Mouse (Mus musculus): ENCODE data around the gene Ift88. TPM values are rescaled to one million over a fixed set of nuclear protein-coding genes. Genes with fewer than 3 reads are reported as not detected.

The Ift88 gene
- polyA plus RNA-seq, 1 experiment from 2014 or later: 18.1 TPM

DNA sequence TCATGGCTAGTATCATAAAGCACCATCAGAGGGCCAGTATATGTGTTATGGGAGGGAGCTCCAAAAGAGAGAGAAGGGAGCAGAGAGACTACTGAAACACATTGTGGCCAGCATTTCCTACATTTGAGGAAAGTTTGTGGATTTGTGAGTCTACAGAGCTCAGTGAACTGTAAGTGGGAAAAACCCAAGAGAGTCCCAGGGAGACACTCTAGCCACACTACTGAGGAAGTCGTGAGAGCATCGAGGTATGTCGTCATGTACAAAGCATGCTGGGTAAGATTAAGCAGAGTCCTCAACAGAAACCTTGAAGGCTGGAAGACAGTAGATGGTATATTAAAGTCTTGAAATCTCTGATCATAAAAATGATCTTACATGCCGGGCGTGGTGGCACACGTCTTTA lies 60.3 kb downstream of the Ift88 start:
- Histone ChIP-seq H3K27me3 (ENCODE audit: control insufficient read depth, insufficient read depth, low read length) (no peaks in the 10 kb centered on the region), H3K27ac (ENCODE audit: low read depth, low read length) (no peak overlapping the region), H3K4me2 (no peak overlapping the region), H3K9ac (ENCODE audit: low read length) (no peak overlapping the region), H3K4me1 (ENCODE audit: control insufficient read depth, insufficient read depth, low read length) (no peaks in the 10 kb centered on the region), H3K9me3 (ENCODE audit: control insufficient read depth, low read length) (no peaks in the 10 kb centered on the region), H3K4me3 (ENCODE audit: low read depth, low read length) (no peak overlapping the region), H3K36me3 (ENCODE audit: control insufficient read depth, insufficient read depth, low read length) (no peaks in the 10 kb centered on the region)
- ATAC-seq (ENCODE audit: low FRiP score) (no peak), DNase-seq (ENCODE audit: low spot score, missing footprints) (no peak)
- WGBS: 96% methylated on average over 6 of the region's 6 CpGs

DNA sequence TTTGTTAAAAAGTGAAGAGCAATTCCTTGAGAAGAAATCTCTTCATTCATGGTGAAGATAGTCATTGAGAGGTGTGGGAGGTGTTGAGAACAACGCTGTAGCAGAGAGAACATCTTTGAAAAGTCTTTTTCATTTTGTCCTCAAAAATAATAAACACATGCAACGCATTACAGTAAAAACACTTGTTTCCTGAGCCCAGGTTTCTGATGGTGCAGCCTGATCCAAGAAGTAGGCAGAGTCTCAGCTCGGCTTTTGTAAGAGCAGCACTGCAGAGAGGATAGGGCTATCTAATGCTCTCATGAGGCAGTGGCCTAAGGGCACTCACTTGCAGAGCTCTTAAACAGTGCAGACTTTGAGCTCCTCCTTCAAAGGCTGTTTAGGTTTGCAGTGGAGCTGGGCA lies 65.8 kb downstream of the Ift88 start:
- no peaks in the 10 kb centered on the region for H3K9me3 ChIP-seq (ENCODE audit: control insufficient read depth, low read length)
- no peaks in the 10 kb centered on the region for H3K36me3 ChIP-seq (ENCODE audit: control insufficient read depth, insufficient read depth, low read length)
- H3K4me2 ChIP-seq: no peak overlapping the region
- DNase-seq (ENCODE audit: low spot score, missing footprints) (no peak), ATAC-seq (ENCODE audit: low FRiP score) (no peak)
- 81% methylated on average over 3 of the region's 3 CpGs for WGBS
- no peak overlapping the region for H3K4me3 ChIP-seq (ENCODE audit: low read depth, low read length)
- no peaks in the 10 kb centered on the region for H3K4me1 ChIP-seq (ENCODE audit: control insufficient read depth, insufficient read depth, low read length)
- H3K9ac ChIP-seq (ENCODE audit: low read length): no peak overlapping the region; the same call in 1 of the 2 replicates
- no peak overlapping the region for H3K27ac ChIP-seq (ENCODE audit: low read depth, low read length)
- no peaks in the 10 kb centered on the region for H3K27me3 ChIP-seq (ENCODE audit: control insufficient read depth, insufficient read depth, low read length)

DNA sequence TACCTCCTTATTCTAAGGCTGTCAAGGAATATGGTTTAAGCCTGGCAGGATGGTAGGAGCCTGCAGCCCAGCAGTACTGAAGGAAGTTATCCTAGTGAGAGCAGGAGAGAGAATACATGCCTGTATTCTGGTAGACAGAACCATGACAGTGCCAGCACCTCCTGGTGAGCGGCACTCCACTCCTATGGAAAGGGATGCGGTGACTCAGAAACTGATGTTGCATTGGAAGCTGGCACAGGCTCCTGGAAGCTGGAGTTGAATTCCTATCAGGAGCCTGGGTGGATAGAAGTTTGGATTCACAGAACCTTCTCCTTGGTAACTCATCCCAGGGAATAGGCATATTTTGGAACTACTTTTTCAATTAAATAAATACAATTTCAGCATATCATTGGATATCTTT lies 70.0 kb downstream of the Ift88 start:
- no peaks in the 10 kb centered on the region for H3K4me1 ChIP-seq (ENCODE audit: control insufficient read depth, insufficient read depth, low read length)
- no peak overlapping the region for H3K9ac ChIP-seq (ENCODE audit: low read length)
- no peaks in the 10 kb centered on the region for H3K36me3 ChIP-seq (ENCODE audit: control insufficient read depth, insufficient read depth, low read length)
- H3K9me3 ChIP-seq (ENCODE audit: control insufficient read depth, low read length): no peaks in the 10 kb centered on the region
- ATAC-seq (ENCODE audit: low FRiP score) (no peak), DNase-seq (ENCODE audit: low spot score, missing footprints) (no peak)
- no peak overlapping the region for H3K27ac ChIP-seq (ENCODE audit: low read depth, low read length)
- no peaks in the 10 kb centered on the region for H3K27me3 ChIP-seq (ENCODE audit: control insufficient read depth, insufficient read depth, low read length)
- no peak overlapping the region for H3K4me2 ChIP-seq
- no peak overlapping the region for H3K4me3 ChIP-seq (ENCODE audit: low read depth, low read length)
- WGBS: 93% methylated on average over 2 of the region's 2 CpGs

DNA sequence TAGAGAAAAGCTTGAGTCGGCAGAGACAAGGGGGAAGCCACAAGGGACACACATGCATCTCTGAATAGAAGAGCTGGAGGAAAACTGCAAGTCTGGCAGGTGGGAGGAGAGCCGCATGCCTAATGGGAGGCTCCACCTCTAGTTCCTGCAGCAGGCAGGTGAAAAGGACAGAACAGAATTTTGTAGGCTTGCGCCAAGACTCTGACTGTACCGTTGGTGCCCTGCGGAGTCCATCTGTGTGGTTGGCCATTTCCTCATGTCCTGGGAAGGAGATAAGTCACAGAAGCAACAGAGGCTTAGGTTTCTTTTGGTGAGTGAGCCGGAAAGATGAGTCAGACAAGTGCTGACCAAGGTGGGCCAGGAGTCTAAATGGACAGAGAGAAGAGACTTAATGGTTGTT lies 79.9 kb downstream of the Ift88 start:
- H3K27me3 ChIP-seq (ENCODE audit: control insufficient read depth, insufficient read depth, low read length): no peaks in the 10 kb centered on the region
- no peaks in the 10 kb centered on the region for H3K36me3 ChIP-seq (ENCODE audit: control insufficient read depth, insufficient read depth, low read length)
- H3K4me3 ChIP-seq (ENCODE audit: low read depth, low read length): no peak overlapping the region
- H3K4me1 ChIP-seq (ENCODE audit: control insufficient read depth, insufficient read depth, low read length): no peaks in the 10 kb centered on the region
- DNase-seq (ENCODE audit: low spot score, missing footprints) (no peak), ATAC-seq (ENCODE audit: low FRiP score) (no peak)
- H3K4me2 ChIP-seq: no peak overlapping the region
- 92% methylated on average over 6 of the region's 6 CpGs for WGBS
- H3K9ac ChIP-seq (ENCODE audit: low read length): no peak overlapping the region
- H3K9me3 ChIP-seq (ENCODE audit: control insufficient read depth, low read length): no peaks in the 10 kb centered on the region
- H3K27ac ChIP-seq (ENCODE audit: low read depth, low read length): no peak overlapping the region

DNA sequence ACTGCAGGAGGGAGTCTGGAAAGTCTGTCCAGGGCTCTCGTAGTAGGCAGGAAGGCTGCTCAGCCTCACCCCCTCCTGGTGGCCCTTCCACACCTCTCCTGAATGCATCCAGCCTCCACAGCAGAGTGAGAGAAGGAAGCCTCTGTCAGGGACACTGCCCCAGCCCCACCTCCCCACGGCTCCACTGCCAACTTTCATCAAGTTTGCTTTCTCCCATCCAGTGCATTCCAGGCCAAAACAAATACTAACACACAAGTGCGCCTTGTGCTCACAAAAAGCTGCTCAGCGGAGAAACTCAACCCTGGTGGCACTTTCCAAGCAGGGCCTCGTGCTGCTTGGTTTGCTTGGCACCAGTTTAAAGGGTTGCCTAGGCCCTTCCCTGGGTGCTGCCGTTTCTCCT lies 85.7 kb downstream of the Ift88 start:
- H3K27ac ChIP-seq (ENCODE audit: low read depth, low read length): no peak overlapping the region
- no peak overlapping the region for H3K4me2 ChIP-seq
- no peak overlapping the region for H3K4me3 ChIP-seq (ENCODE audit: low read depth, low read length)
- no peaks in the 10 kb centered on the region for H3K9me3 ChIP-seq (ENCODE audit: control insufficient read depth, low read length)
- no peaks in the 10 kb centered on the region for H3K4me1 ChIP-seq (ENCODE audit: control insufficient read depth, insufficient read depth, low read length)
- no peak overlapping the region for H3K9ac ChIP-seq (ENCODE audit: low read length)
- ATAC-seq (ENCODE audit: low FRiP score): no peak
- peaks cover 2% of the 10 kb centered on the region; the same call in 1 of the 2 replicates for H3K36me3 ChIP-seq (ENCODE audit: control insufficient read depth, insufficient read depth, low read length)
- no peak for DNase-seq (ENCODE audit: low spot score, missing footprints)
- WGBS: 71% methylated on average over 6 of the region's 6 CpGs
- no peaks in the 10 kb centered on the region for H3K27me3 ChIP-seq (ENCODE audit: control insufficient read depth, insufficient read depth, low read length)

DNA sequence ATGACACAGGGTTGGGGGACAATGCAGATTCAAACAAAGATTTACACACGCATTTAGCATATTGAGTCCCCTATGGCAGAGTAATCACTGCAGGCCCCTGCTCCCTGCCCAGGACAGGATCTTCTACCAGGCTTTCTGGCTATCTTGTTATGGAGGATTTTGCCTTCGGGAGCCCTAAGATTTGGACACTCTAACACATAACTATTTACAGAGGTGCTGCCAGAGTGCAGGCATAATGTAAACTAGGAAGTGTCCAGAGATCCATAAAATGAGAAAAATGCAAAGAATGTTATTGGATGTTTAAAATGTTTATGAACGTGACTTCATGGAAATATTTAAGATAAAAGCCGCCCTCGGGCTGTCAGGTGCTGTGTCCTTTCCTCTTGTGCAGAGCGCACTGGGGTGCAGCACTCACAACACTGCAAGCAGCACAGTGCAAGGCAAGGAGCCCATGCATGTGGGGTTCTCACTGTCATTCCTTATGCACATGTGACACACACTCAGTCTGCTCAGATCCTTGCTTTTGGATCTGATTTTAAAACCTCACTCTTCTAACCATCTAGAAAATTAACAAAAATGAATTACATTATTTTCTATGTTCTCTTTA lies 91.4 kb downstream of the Ift88 start:
- Histone ChIP-seq H3K27ac (ENCODE audit: low read depth, low read length) (no peak overlapping the region), H3K4me3 (ENCODE audit: low read depth, low read length) (no peak overlapping the region), H3K9me3 (ENCODE audit: control insufficient read depth, low read length) (no peaks in the 10 kb centered on the region), H3K36me3 (ENCODE audit: control insufficient read depth, insufficient read depth, low read length) (peaks cover 2% of the 10 kb centered on the region; the same call in 1 of the 2 replicates), H3K9ac (ENCODE audit: low read length) (no peak overlapping the region), H3K4me2 (no peak overlapping the region), H3K4me1 (ENCODE audit: control insufficient read depth, insufficient read depth, low read length) (no peaks in the 10 kb centered on the region), H3K27me3 (ENCODE audit: control insufficient read depth, insufficient read depth, low read length) (no peaks in the 10 kb centered on the region)
- no peak for ATAC-seq (ENCODE audit: low FRiP score)
- WGBS: 84% methylated on average over 6 of the region's 6 CpGs
- no peak for DNase-seq (ENCODE audit: low spot score, missing footprints)

DNA sequence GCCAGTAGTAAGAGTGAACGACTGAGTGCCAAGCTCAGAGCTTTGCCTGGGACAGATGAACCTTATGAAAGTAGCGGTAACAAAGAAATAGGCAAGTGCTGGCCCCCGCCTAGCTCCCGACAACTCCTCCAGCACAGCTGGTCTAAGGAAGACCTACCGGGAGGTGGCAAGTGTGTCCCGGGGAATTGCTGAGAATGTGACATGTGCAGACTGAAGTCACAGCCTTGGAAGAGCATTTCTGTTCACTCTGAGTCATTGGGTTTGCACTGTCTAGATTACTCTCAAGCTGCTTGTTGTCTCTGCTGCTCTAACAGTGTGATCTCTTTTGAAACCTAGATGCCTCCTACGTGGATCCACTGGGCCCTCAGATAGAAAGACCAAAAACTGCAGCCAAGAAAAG lies 93.1 kb downstream of the Ift88 start:
- ATAC-seq (ENCODE audit: low FRiP score): no peak

DNA sequence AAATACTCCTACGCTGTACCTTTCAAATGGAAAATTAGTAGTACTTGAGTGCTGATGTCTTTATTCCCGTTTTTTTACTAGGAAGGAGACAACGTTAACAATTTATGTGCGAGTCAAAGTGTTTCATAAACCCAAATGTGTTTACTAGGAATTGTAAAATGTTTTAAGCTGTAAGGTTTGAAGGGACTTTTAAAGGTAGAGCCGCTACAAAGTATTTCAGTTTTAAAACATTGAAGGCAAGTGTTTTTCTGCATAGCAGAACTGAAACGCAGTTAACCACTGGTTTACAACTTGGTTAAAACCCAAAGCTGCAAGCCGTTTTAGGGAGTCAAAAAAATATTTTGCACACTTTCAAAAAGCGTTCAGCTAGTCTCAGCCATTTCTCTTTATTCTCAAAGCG lies 99.9 kb downstream of the Ift88 start:
- H3K4me3 ChIP-seq (ENCODE audit: low read depth, low read length): no peak overlapping the region

More for the DNA sequence above, 93.1 kb downstream of the Ift88 start:
- H3K27me3 ChIP-seq (ENCODE audit: control insufficient read depth, insufficient read depth, low read length): no peaks in the 10 kb centered on the region
- H3K36me3 ChIP-seq (ENCODE audit: control insufficient read depth, insufficient read depth, low read length): no peaks in the 10 kb centered on the region
- H3K4me2 ChIP-seq: no peak overlapping the region
- no peaks in the 10 kb centered on the region for H3K9me3 ChIP-seq (ENCODE audit: control insufficient read depth, low read length)
- no peak overlapping the region for H3K9ac ChIP-seq (ENCODE audit: low read length)
- 94% methylated on average over 7 of the region's 7 CpGs for WGBS
- H3K27ac ChIP-seq (ENCODE audit: low read depth, low read length): no peak overlapping the region
- no peaks in the 10 kb centered on the region for H3K4me1 ChIP-seq (ENCODE audit: control insufficient read depth, insufficient read depth, low read length)
- H3K4me3 ChIP-seq (ENCODE audit: low read depth, low read length): no peak overlapping the region
- no peak for DNase-seq (ENCODE audit: low spot score, missing footprints)

DNA sequence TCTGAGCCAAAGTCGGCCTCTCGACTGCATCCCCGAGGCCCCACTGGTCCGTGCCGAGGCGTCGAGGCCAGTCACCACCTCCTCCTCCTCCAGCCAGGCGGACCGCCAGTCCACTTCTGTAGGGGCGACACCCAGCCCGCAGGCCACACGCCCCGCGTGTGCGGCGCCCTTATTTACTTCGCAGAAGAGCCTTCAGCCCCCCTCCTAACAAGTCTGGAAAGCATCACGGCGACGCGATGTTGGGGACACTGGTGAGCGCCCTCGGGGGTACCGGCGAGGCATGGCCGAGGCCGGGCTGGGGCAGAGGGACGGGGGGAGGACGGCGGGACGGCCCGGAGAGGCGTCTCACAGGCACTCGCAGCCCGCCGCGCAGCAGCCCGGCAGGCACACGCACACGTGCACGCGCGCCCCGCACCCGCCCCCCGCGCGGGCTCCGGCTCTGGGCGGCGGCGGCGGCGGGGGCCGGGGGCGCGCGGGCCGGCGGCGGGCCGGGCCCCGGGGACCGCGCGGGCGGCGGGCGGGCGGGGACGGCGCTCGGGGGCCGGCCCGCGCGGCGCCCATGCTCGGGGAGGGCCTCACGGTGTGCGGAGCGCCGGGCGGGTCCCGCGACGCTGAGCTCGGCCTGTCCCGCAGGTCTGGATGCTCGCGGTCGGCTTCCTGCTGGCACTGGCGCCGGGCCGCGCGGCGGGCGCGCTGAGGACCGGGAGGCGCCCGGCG lies 101.0 kb downstream of the Ift88 start, which contains the start of gene Il17d:
TSS of gene Il17d (plus strand) at position 107 of the 717 bp plus-strand sequence.
- H3K27me3 ChIP-seq (ENCODE audit: control insufficient read depth, insufficient read depth, low read length): peaks cover 26% of the 10 kb centered on the region

More for the DNA sequence above, 99.9 kb downstream of the Ift88 start:
- Histone ChIP-seq H3K4me2 (no peak overlapping the region), H3K36me3 (ENCODE audit: control insufficient read depth, insufficient read depth, low read length) (no peaks in the 10 kb centered on the region), H3K9me3 (ENCODE audit: control insufficient read depth, low read length) (no peaks in the 10 kb centered on the region), H3K9ac (ENCODE audit: low read length) (no peak overlapping the region), H3K4me1 (ENCODE audit: control insufficient read depth, insufficient read depth, low read length) (peaks cover 8% of the 10 kb centered on the region), H3K27me3 (ENCODE audit: control insufficient read depth, insufficient read depth, low read length) (peaks cover 26% of the 10 kb centered on the region), H3K27ac (ENCODE audit: low read depth, low read length) (no peak overlapping the region)
- no peak for ATAC-seq (ENCODE audit: low FRiP score)
- 93% methylated on average over 9 of the region's 9 CpGs for WGBS
- DNase-seq (ENCODE audit: low spot score, missing footprints): peak; percentile 82

More for the DNA sequence above, 101.0 kb downstream of the Ift88 start, which contains the start of gene Il17d:
- DNase-seq (ENCODE audit: low spot score, missing footprints) (peak; percentile 96), ATAC-seq (ENCODE audit: low FRiP score) (peak; percentile 51)
- Histone ChIP-seq H3K27ac (ENCODE audit: low read depth, low read length) (no peak within 1 kb of the TSS), H3K4me1 (ENCODE audit: control insufficient read depth, insufficient read depth, low read length) (peaks cover 8% of the 10 kb centered on the region), H3K4me2 (peak within 1 kb of the TSS; percentile 85), H3K9me3 (ENCODE audit: control insufficient read depth, low read length) (no peaks in the 10 kb centered on the region), H3K36me3 (ENCODE audit: control insufficient read depth, insufficient read depth, low read length) (no peaks in the 10 kb centered on the region), H3K9ac (ENCODE audit: low read length) (peak within 1 kb of the TSS; percentile 68), H3K4me3 (ENCODE audit: low read depth, low read length) (peak within 1 kb of the TSS; percentile 78)
- 0% methylated on average over 50 of the region's 104 CpGs for WGBS
